Comparison of ENCODE assay signal across 37 mouse cellular contexts in the genomic region with DNA sequence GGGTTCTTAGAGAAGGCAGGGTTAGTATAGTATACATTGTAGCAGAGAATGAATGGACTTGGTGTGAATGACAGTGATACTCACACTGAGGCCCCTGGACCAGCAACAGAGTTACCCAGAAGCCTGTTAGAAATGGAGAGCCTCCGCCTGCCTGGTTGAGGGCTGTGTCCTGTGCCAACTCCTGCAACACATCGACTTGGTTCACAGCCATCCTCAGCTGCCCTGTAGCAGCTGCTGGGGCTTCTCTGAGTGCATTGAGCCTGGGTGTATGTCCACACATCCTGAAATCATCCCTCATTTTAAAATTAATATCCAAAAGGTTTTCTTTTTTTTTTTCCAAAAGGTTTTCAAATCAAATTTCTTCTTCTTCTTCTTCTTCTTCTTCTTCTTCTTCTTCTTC. TPM values are rescaled to one million over a fixed set of nuclear protein-coding genes. Genes with fewer than 3 reads are reported as not detected.
DNase-seq lines count a peak whose midpoint lies in the region; ATAC-seq and TF ChIP-seq lines count a peak whose summit lies in the region.
"Had no signal": no experiment of that assay in that cellular context is flagged by ENCODE, and none has a peak within 500 bp of the region (broad histone marks: within the 10 kb centered on the region; RNA-seq: fewer than 3 reads in every experiment).

No protein-coding gene starts in this region.

- no peak for DNase-seq in frontal cortex, postnatal 10 days (ENCODE audit: low spot score in 2 of 2)
- DNase-seq in left cerebral cortex, postnatal 4 days = peak; percentile 53
- no peak for DNase-seq in left cerebral cortex, adult 18-20 months (ENCODE audit: low spot score in 2 of 2)
- DNase-seq in midbrain, postnatal 0 days (ENCODE audit: low spot score) = peak; percentile 44
- no peak for DNase-seq in midbrain, embryonic 10.5 days (ENCODE audit: low spot score)
- DNase-seq in brain, embryonic 14.5 days (ENCODE audit: low read depth) = peak; percentile 15
- no peak for DNase-seq in adrenal gland, adult (ENCODE audit: inconsistent age in 2 of 2, low spot score in 1 of 2)
- DNase-seq: adrenal gland, adult 2 months; B cell, adult 2 months; cerebellum, adult 2 months; cerebellum, adult 9-11 months; cerebellum, postnatal 36 days; embryo, embryonic 11 days; gastrocnemius, postnatal 36 days had no signal

- H3K36me3 ChIP-seq in midbrain, postnatal 0 days (ENCODE audit: insufficient read depth, low read length) = no peaks in the 10 kb centered on the region
- H3K36me3 ChIP-seq in midbrain, embryonic 10.5 days = no peaks in the 10 kb centered on the region
- H3K36me3 ChIP-seq: embryonic facial prominence, embryonic 10.5 days; embryonic facial prominence, embryonic 13.5 days; forebrain, embryonic 12.5 days; forebrain, embryonic 15.5 days; hindbrain, embryonic 13.5 days had no signal

- H3K27ac ChIP-seq in midbrain, postnatal 0 days (ENCODE audit: low read depth, low read length) = no peak overlapping the region
- no peak overlapping the region for H3K27ac ChIP-seq in midbrain, embryonic 10.5 days (replicated peaks)
- H3K27ac ChIP-seq: embryonic facial prominence, embryonic 10.5 days; embryonic facial prominence, embryonic 13.5 days; forebrain, embryonic 12.5 days; forebrain, embryonic 15.5 days; hindbrain, embryonic 13.5 days had no signal

- H3K4me2 ChIP-seq in midbrain, postnatal 0 days (ENCODE audit: low read depth, low read length, poor library complexity, severe bottlenecking) = no peak overlapping the region
- H3K4me2 ChIP-seq: embryonic facial prominence, embryonic 13.5 days; forebrain, embryonic 12.5 days; forebrain, embryonic 15.5 days; heart, embryonic 11.5 days; hindbrain, embryonic 13.5 days had no signal

- intact Hi-C loops in left cerebral cortex, postnatal 4 days (cut with DNase I) = no loop called here

- WGBS in midbrain, postnatal 0 days = 70% methylated on average over 2 of the region's 2 CpGs
- WGBS in midbrain, embryonic 10.5 days = 74% methylated on average over 2 of the region's 2 CpGs

- peak; percentile 33; the same call in 1 of the 2 replicates for ATAC-seq in frontal cortex, adult (ENCODE audit: low TSS enrichment)
- no peak for ATAC-seq in midbrain, postnatal 0 days (ENCODE audit: low FRiP score)
- ATAC-seq: forebrain, embryonic 15.5 days; hindbrain, embryonic 16.5 days; inflammation-experienced regulatory T-cells, adult 6 months; intestine, embryonic 16.5 days; Patski had no signal

- H3K27me3 ChIP-seq in midbrain, postnatal 0 days (ENCODE audit: insufficient read depth, low read length) = peaks cover 38% of the 10 kb centered on the region
- H3K27me3 ChIP-seq in midbrain, embryonic 10.5 days (ENCODE audit: low read depth, poor library complexity, severe bottlenecking) = peaks cover 59% of the 10 kb centered on the region
- H3K27me3 ChIP-seq: CH12.LX had no signal

- no peaks in the 10 kb centered on the region for H3K9me3 ChIP-seq in midbrain, postnatal 0 days (ENCODE audit: low read length)
- H3K9me3 ChIP-seq in midbrain, embryonic 10.5 days (replicated peaks) = no peaks in the 10 kb centered on the region
- H3K9me3 ChIP-seq: embryonic facial prominence, embryonic 10.5 days; embryonic facial prominence, embryonic 13.5 days; forebrain, embryonic 12.5 days; forebrain, embryonic 15.5 days; G1E; hindbrain, embryonic 13.5 days had no signal

- H3K9ac ChIP-seq in midbrain, postnatal 0 days (replicated peaks; ENCODE audit: low read length, poor library complexity, severe bottlenecking) = no peak overlapping the region
- H3K9ac ChIP-seq: embryonic facial prominence, embryonic 13.5 days; forebrain, embryonic 12.5 days; forebrain, embryonic 15.5 days; hindbrain, embryonic 13.5 days had no signal

- TF ChIP-seq POLR2A in brain, embryonic 14.5 days (IDR thresholded peaks at IDR 0.05; ENCODE audit: borderline replicate concordance, extremely low read depth, insufficient read depth, insufficient read length, poor library complexity, severe bottlenecking) = no peak

- H3K4me3 ChIP-seq in midbrain, postnatal 0 days (ENCODE audit: low read depth, low read length) = no peak overlapping the region
- H3K4me3 ChIP-seq in midbrain, embryonic 10.5 days = no peak overlapping the region
- H3K4me3 ChIP-seq: embryonic facial prominence, embryonic 10.5 days; embryonic facial prominence, embryonic 13.5 days; erythroblast, embryonic 14.5 days; forebrain, embryonic 12.5 days; forebrain, embryonic 15.5 days; hindbrain, embryonic 13.5 days had no signal

- TF ChIP-seq CTCF in midbrain, postnatal 0 days (IDR thresholded peaks at IDR 0.05) = no peak
- no peak for TF ChIP-seq CTCF in brain, embryonic 14.5 days (IDR thresholded peaks at IDR 0.05; ENCODE audit: borderline replicate concordance, extremely low read depth, insufficient read depth, insufficient read length)

- H3K4me1 ChIP-seq in midbrain, postnatal 0 days (ENCODE audit: insufficient read depth, low read length) = no peaks in the 10 kb centered on the region
- peaks cover 14% of the 10 kb centered on the region for H3K4me1 ChIP-seq in midbrain, embryonic 10.5 days
- H3K4me1 ChIP-seq: forebrain, embryonic 15.5 days had no signal

RNA-seq across cellular contexts. Expression of a gene that starts 6.3 kb away (rescaled TPM):
- 1 to 10 TPM; 4.3 to 6.3 TPM for total RNA-seq in left cerebral cortex, postnatal 4 days (2021)
- total RNA-seq in left cerebral cortex, adult 18-20 months (2021) = 10 to 100 TPM; 57.5 to 60.7 TPM
- 0.44 and 1.1 TPM in 2 replicates for total RNA-seq in midbrain, postnatal 0 days (2014; rRNA removed)
- 1.3 and 1.5 TPM in 2 replicates for polyA plus RNA-seq in midbrain, postnatal 0 days (2015; fragmentation: Nextera tagmentation; extraction: Ambion mirVana)
- polyA plus RNA-seq in midbrain, embryonic 10.5 days (2016; fragmentation: Nextera tagmentation; extraction: Ambion mirVana) = 0.41 and 0.52 TPM in 2 replicates
- polyA plus RNA-seq in brain, embryonic 14.5 days (2012; rRNA removed) = 0.51 and 0.69 TPM in 2 replicates
- polyA plus RNA-seq: erythroblast, embryonic 14.5 days had no signal

RNA-seq across cellular contexts. Expression of a gene that starts 13.3 kb away (rescaled TPM):
- 10 to 100 TPM; 43.1 to 46.8 TPM for total RNA-seq in left cerebral cortex, postnatal 4 days (2021)
- 10 to 100 TPM; 54.4 to 59.1 TPM for total RNA-seq in left cerebral cortex, adult 18-20 months (2021)
- 55.7 and 55.9 TPM in 2 replicates for total RNA-seq in midbrain, postnatal 0 days (2014; rRNA removed)
- polyA plus RNA-seq in midbrain, postnatal 0 days (2015; fragmentation: Nextera tagmentation; extraction: Ambion mirVana) = 32.8 and 35.0 TPM in 2 replicates
- polyA plus RNA-seq in midbrain, embryonic 10.5 days (2016; fragmentation: Nextera tagmentation; extraction: Ambion mirVana) = 105 and 107 TPM in 2 replicates
- 61.7 and 66.2 TPM in 2 replicates for polyA plus RNA-seq in brain, embryonic 14.5 days (2012; rRNA removed)

RNA-seq across cellular contexts. Expression of a gene that starts 22.1 kb away (rescaled TPM):
- under 1 TPM in 1 of 2 experiments, not detected in 1; 0.36 TPM for total RNA-seq in left cerebral cortex, postnatal 4 days (2021)
- not detected for total RNA-seq in left cerebral cortex, adult 18-20 months (2021)
- total RNA-seq in midbrain, postnatal 0 days (2014; rRNA removed) = not detected in 2 replicates
- 0.04 TPM in 1 of 2 replicates, not detected in the other for polyA plus RNA-seq in midbrain, postnatal 0 days (2015; fragmentation: Nextera tagmentation; extraction: Ambion mirVana)
- not detected in 2 replicates for polyA plus RNA-seq in midbrain, embryonic 10.5 days (2016; fragmentation: Nextera tagmentation; extraction: Ambion mirVana)
- 0.06 and 0.10 TPM in 2 replicates for polyA plus RNA-seq in brain, embryonic 14.5 days (2012; rRNA removed)
- total RNA-seq: CH12.LX; gastrocnemius, adult 8-10 months; gastrocnemius, postnatal 36 days; granulocyte monocyte progenitor cell, adult 5-6 weeks; heart, adult 8-10 months; heart, postnatal 25 days; hematopoietic stem cell, adult 5-6 weeks had no signal
- polyA plus RNA-seq: adrenal gland, adult 2 months; cerebellum, adult 2 months; embryonic facial prominence, embryonic 10.5 days; embryonic facial prominence, embryonic 13.5 days; erythroblast, embryonic 14.5 days; forebrain, embryonic 12.5 days; forebrain, embryonic 15.5 days; G1E; heart, embryonic 11.5 days; heart, embryonic 14.5 days; heart, postnatal 0 days; hindbrain, embryonic 13.5 days; hindbrain, embryonic 16.5 days; Patski had no signal

RNA-seq across cellular contexts. Expression of a gene that starts 39.2 kb away (rescaled TPM):
- total RNA-seq in left cerebral cortex, postnatal 4 days (2021) = 1 to 10 TPM in 1 of 2 experiments, under 1 TPM in 1; 0.97 to 1.1 TPM
- not detected for total RNA-seq in left cerebral cortex, adult 18-20 months (2021)
- 0.71 TPM in 1 of 2 replicates, not detected in the other for total RNA-seq in midbrain, postnatal 0 days (2014; rRNA removed)
- 1.5 and 1.6 TPM in 2 replicates for polyA plus RNA-seq in midbrain, postnatal 0 days (2015; fragmentation: Nextera tagmentation; extraction: Ambion mirVana)
- polyA plus RNA-seq in midbrain, embryonic 10.5 days (2016; fragmentation: Nextera tagmentation; extraction: Ambion mirVana) = not detected in 2 replicates
- 0.51 and 0.66 TPM in 2 replicates for polyA plus RNA-seq in brain, embryonic 14.5 days (2012; rRNA removed)
- total RNA-seq: adrenal gland, adult 2 months; adrenal gland, postnatal 14 days; adrenal gland, postnatal 4 days; CH12.LX; G1E; gastrocnemius, adult 8-10 months; gastrocnemius, postnatal 36 days; granulocyte monocyte progenitor cell, adult 5-6 weeks; heart, adult 8-10 months; heart, postnatal 25 days; hematopoietic stem cell, adult 5-6 weeks had no signal
- polyA plus RNA-seq: adrenal gland, adult 2 months; cerebellum, adult 2 months; embryonic facial prominence, embryonic 10.5 days; embryonic facial prominence, embryonic 13.5 days; erythroblast, embryonic 14.5 days; forebrain, embryonic 12.5 days; forebrain, embryonic 15.5 days; G1E; heart, embryonic 11.5 days; heart, embryonic 14.5 days; heart, postnatal 0 days; hindbrain, embryonic 13.5 days; inflammation-experienced regulatory T-cells, adult 6 months; intestine, embryonic 16.5 days; Patski had no signal

RNA-seq across cellular contexts. Expression of a gene that starts 46.3 kb away (rescaled TPM):
- total RNA-seq in left cerebral cortex, postnatal 4 days (2021) = 1 to 10 TPM; 3.6 to 5.6 TPM
- total RNA-seq in left cerebral cortex, adult 18-20 months (2021) = 1 to 10 TPM; 1.1 to 1.8 TPM
- total RNA-seq in midbrain, postnatal 0 days (2014; rRNA removed) = 6.6 and 7.2 TPM in 2 replicates
- 3.5 and 3.6 TPM in 2 replicates for polyA plus RNA-seq in midbrain, postnatal 0 days (2015; fragmentation: Nextera tagmentation; extraction: Ambion mirVana)
- 24.2 and 28.1 TPM in 2 replicates for polyA plus RNA-seq in midbrain, embryonic 10.5 days (2016; fragmentation: Nextera tagmentation; extraction: Ambion mirVana)
- 22.3 and 48.5 TPM in 2 replicates for polyA plus RNA-seq in brain, embryonic 14.5 days (2012; rRNA removed)
- total RNA-seq: gastrocnemius, adult 8-10 months had no signal

Comparison
In these comparisons a context has a peak if more than half of its experiments do, and no peak if none do; other contexts are left out.
1. DNase-seq: peak in left cerebral cortex, postnatal 4 days (single experiment), midbrain, postnatal 0 days (single experiment) and brain, embryonic 14.5 days (single experiment); none in frontal cortex, postnatal 10 days (0 of 2), left cerebral cortex, adult 18-20 months (0 of 2), midbrain, embryonic 10.5 days (single experiment) and adrenal gland, adult (0 of 2).
2. RNA of a gene that starts 6.3 kb away (total RNA-seq): 57.5 to 60.7 TPM in left cerebral cortex, adult 18-20 months; 4.3 to 6.3 TPM in left cerebral cortex, postnatal 4 days and 0.44 to 1.1 TPM in midbrain, postnatal 0 days; every median in the first group is over 4 times any median in the second.